Mouse (Mus musculus) cerebellum, adult 8-10 months (tissue): ENCODE results near the gene Olfr1490.
"Not testable (repeated sequence)": the region's sequence is repeated elsewhere in the genome, so short reads cannot be mapped to it uniquely, and the experiment has no call there.

Experiments used
- DNase-seq: peaks from one replicate; pipeline ENCODE4 v3.0.0; 2022

Olfr1490 gene

DNA sequence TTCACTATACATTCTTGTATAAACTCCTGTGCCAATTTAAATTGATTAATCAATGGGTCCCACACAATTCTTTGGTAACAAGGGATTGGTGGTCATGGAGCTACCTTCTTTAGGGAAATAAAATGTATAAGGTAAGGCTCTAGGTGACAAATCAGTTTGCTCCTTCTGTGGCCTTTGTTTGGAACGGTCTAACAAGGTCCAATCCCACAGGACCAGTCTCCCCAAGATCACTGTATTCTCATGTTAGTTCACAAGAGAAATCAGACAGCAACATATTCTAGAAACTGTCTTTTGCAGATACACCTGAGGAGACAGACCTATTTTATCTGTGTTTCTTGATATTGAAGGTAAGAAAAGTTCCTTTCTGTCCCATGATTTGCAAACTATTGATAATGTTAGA is at the start of gene Olfr1490:
Gene Olfr1490 (plus strand): TSS at position 301 of the 400 bp plus-strand sequence.
- no peak for DNase-seq

GRCm38 (mm10) chr19:13617075-13617474 is 33.8 kb upstream of the Olfr1490 start, which contains the start of gene Olfr1487:
TSS of gene Olfr1487 (plus strand) at chr19:13617375.
- not testable (repeated sequence) for DNase-seq

- no peak for DNase-seq
These were observed 19.6 kb upstream of the Olfr1490 start, which contains the start of gene Olfr1489 for GRCm38 (mm10) chr19:13631321-13631720. TSS of gene Olfr1489 (plus strand) at chr19:13631621.

GRCm38 (mm10) chr19:13696968-13697367 is 46.1 kb downstream of the Olfr1490 start, which contains the start of gene Olfr1491:
TSS of gene Olfr1491 (plus strand) at chr19:13697268.
- DNase-seq, result no peak
